Comparison of ENCODE assay signal across 8 mouse cellular contexts in the genomic region with DNA sequence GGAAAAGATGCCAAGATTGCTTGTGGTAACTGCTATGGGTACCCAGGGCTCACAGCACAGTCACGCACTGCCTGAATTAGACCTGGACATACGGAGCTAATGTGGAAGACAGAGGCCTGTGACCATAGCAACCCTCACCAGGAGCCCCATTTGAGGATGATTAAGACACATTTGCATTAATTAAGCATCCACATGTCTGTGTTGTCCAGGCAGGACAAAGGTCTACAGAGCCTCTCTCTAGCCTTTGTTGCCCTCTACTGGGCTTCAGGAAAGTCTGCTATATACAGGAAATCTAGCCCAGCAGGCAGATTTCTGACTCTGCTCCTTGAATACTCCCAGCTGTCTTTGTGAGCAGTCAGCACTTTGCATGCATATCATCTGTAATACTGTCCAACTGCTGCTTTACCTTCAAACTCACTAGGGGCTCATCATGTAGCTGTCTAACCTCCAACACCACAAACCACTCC.
A peak's percentile ranks its signal among the peaks of the same experiment; 100 is the strongest.
DNase-seq lines count a peak whose midpoint lies in the region; ATAC-seq and TF ChIP-seq lines count a peak whose summit lies in the region.

No protein-coding gene starts in this region.

- no peaks in the 10 kb centered on the region for H3K36me3 ChIP-seq in lung, embryonic 16.5 days (ENCODE audit: control insufficient read depth, insufficient read depth, low read length)
- H3K36me3 ChIP-seq in forebrain, embryonic 16.5 days (ENCODE audit: control insufficient read depth, insufficient read depth): no peaks in the 10 kb centered on the region
- H3K36me3 ChIP-seq in limb, embryonic 12.5 days: no peaks in the 10 kb centered on the region
- no peaks in the 10 kb centered on the region for H3K36me3 ChIP-seq in stomach, postnatal 0 days (ENCODE audit: control insufficient read depth, insufficient read depth, low read length)

- no peaks in the 10 kb centered on the region for H3K9me3 ChIP-seq in lung, embryonic 16.5 days (ENCODE audit: control insufficient read depth, low read length)
- H3K9me3 ChIP-seq in forebrain, embryonic 16.5 days (ENCODE audit: control insufficient read depth, low read length): no peaks in the 10 kb centered on the region
- no peaks in the 10 kb centered on the region for H3K9me3 ChIP-seq in limb, embryonic 12.5 days
- no peaks in the 10 kb centered on the region for H3K9me3 ChIP-seq in stomach, postnatal 0 days (ENCODE audit: control insufficient read depth, low read length)

- 33% methylated on average over 2 of the region's 2 CpGs for WGBS in lung, embryonic 16.5 days
- 5% methylated on average over 2 of the region's 2 CpGs for WGBS in cerebellum, adult 2 months
- WGBS in forebrain, embryonic 16.5 days: 3% methylated on average over 2 of the region's 2 CpGs
- WGBS in limb, embryonic 12.5 days: 33% methylated on average over 2 of the region's 2 CpGs
- whole genome bisulfite sequencing in stomach, postnatal 0 days: 33% methylated on average over 2 of the region's 2 CpGs

- no peak overlapping the region for H3K4me2 ChIP-seq in lung, embryonic 16.5 days (ENCODE audit: low read depth, low read length)
- no peak overlapping the region for H3K4me2 ChIP-seq in forebrain, embryonic 16.5 days (ENCODE audit: low read length)
- no peak overlapping the region for H3K4me2 ChIP-seq in limb, embryonic 12.5 days
- H3K4me2 ChIP-seq in stomach, postnatal 0 days (replicated peaks; ENCODE audit: low read depth): no peak overlapping the region

- H3K4me3 ChIP-seq in lung, embryonic 16.5 days (ENCODE audit: low read length): no peak overlapping the region
- no peak overlapping the region for H3K4me3 ChIP-seq in cerebellum, adult 2 months (replicated peaks; ENCODE audit: insufficient read depth, low read depth, low read length)
- no peak overlapping the region for H3K4me3 ChIP-seq in forebrain, embryonic 16.5 days (replicated peaks; ENCODE audit: low read length)
- H3K4me3 ChIP-seq in limb, embryonic 12.5 days (replicated peaks): no peak overlapping the region
- H3K4me3 ChIP-seq in stomach, postnatal 0 days (ENCODE audit: low read depth, low read length): no peak overlapping the region

- no peak for TF ChIP-seq EP300 in stomach, postnatal 0 days (optimal IDR thresholded peaks at IDR 0.05)

- no peaks in the 10 kb centered on the region for H3K27me3 ChIP-seq in lung, embryonic 16.5 days (ENCODE audit: control insufficient read depth, insufficient read depth, low read depth, low read length)
- H3K27me3 ChIP-seq in cerebellum, adult 2 months (ENCODE audit: control insufficient read depth, insufficient read depth, low read length): no peaks in the 10 kb centered on the region
- no peaks in the 10 kb centered on the region for H3K27me3 ChIP-seq in forebrain, embryonic 16.5 days (replicated peaks; ENCODE audit: control insufficient read depth, insufficient read depth, low read length)
- no peaks in the 10 kb centered on the region for H3K27me3 ChIP-seq in limb, embryonic 12.5 days
- no peaks in the 10 kb centered on the region for H3K27me3 ChIP-seq in stomach, postnatal 0 days (ENCODE audit: control insufficient read depth, insufficient read depth, low read length)

- TF ChIP-seq CTCF in cerebellum, adult 2 months (IDR thresholded peaks at IDR 0.05; ENCODE audit: borderline replicate concordance, insufficient read depth, low read depth, low read length): peak; percentile 70
- TF ChIP-seq CTCF in stomach, postnatal 0 days (IDR thresholded peaks at IDR 0.05; ENCODE audit: low read depth): peak; percentile 79

- H3K4me1 ChIP-seq in lung, embryonic 16.5 days (replicated peaks; ENCODE audit: control insufficient read depth, insufficient read depth, low read length): no peaks in the 10 kb centered on the region
- H3K4me1 ChIP-seq in cerebellum, adult 2 months (ENCODE audit: control insufficient read depth, insufficient read depth, low read length): no peaks in the 10 kb centered on the region
- H3K4me1 ChIP-seq in forebrain, embryonic 16.5 days (replicated peaks; ENCODE audit: control insufficient read depth, insufficient read depth, low read length): no peaks in the 10 kb centered on the region; the same call in 1 of the 2 replicates
- no peaks in the 10 kb centered on the region for H3K4me1 ChIP-seq in limb, embryonic 12.5 days (replicated peaks)
- H3K4me1 ChIP-seq in stomach, postnatal 0 days (replicated peaks; ENCODE audit: control insufficient read depth, insufficient read depth): no peaks in the 10 kb centered on the region

- no peak overlapping the region for H3K9ac ChIP-seq in lung, embryonic 16.5 days (ENCODE audit: low read length)
- no peak overlapping the region for H3K9ac ChIP-seq in forebrain, embryonic 16.5 days (replicated peaks; ENCODE audit: low read depth, low read length)
- no peak overlapping the region for H3K9ac ChIP-seq in limb, embryonic 12.5 days (replicated peaks)
- H3K9ac ChIP-seq in stomach, postnatal 0 days (ENCODE audit: low read length): no peak overlapping the region

- no peak for DNase-seq in lung, postnatal 36 days
- peak; percentile 26 to 61 for DNase-seq in cerebellum, adult 2 months
- DNase-seq in stomach, postnatal 0 days (ENCODE audit: low spot score): no peak
- no peak for DNase-seq in testis, postnatal 14 days (ENCODE audit: low spot score)
- DNase-seq in thymus, postnatal 0 days (ENCODE audit: low spot score): no peak

- no peak overlapping the region for H3K27ac ChIP-seq in lung, embryonic 16.5 days (ENCODE audit: low read length)
- no peak overlapping the region for H3K27ac ChIP-seq in cerebellum, adult 2 months (ENCODE audit: insufficient read depth, low read length)
- H3K27ac ChIP-seq in forebrain, embryonic 16.5 days (ENCODE audit: low read length): no peak overlapping the region
- no peak overlapping the region for H3K27ac ChIP-seq in limb, embryonic 12.5 days
- H3K27ac ChIP-seq in stomach, postnatal 0 days (replicated peaks): no peak overlapping the region

- no peak for TF ChIP-seq POLR2A in cerebellum, adult 2 months (IDR thresholded peaks at IDR 0.05; ENCODE audit: borderline replicate concordance, insufficient read depth, low read length)

- ATAC-seq in lung, embryonic 16.5 days (ENCODE audit: low read depth): peak; percentile 81
- peak; percentile 95 for ATAC-seq in forebrain, embryonic 16.5 days
- peak; percentile 63; the same call in 1 of the 2 replicates for ATAC-seq in limb, embryonic 12.5 days (ENCODE audit: insufficient number of reproducible peaks, insufficient read depth, low FRiP score, low TSS enrichment, low read depth)
- no peak; the same call in 1 of the 2 replicates for ATAC-seq in stomach, postnatal 0 days (ENCODE audit: low FRiP score, low TSS enrichment)

Comparison
In these comparisons a context has a peak if more than half of its experiments do, and no peak if none do; other contexts are left out.
1. DNase-seq: peak in cerebellum, adult 2 months (2 of 2); none in lung, postnatal 36 days (single experiment), stomach, postnatal 0 days (single experiment), testis, postnatal 14 days (single experiment) and thymus, postnatal 0 days (single experiment).